Mouse (Mus musculus) kidney, embryonic 16.5 days (tissue): ENCODE results near the gene Rhbdl1. TPM values are rescaled to one million over a fixed set of nuclear protein-coding genes. Genes with fewer than 3 reads are reported as not detected.

ENCODE experiments used
- ATAC-seq: fragments of 200-750 bp; cut with Nextera tagmentation; 2 replicates; pipeline ENCODE4 v1.8.0; 2017; ENCODE audit warnings: moderate TSS enrichment; ENCODE audit not compliant: low FRiP score, low TSS enrichment
- H3K27ac ChIP-seq: fragments of 300-500 bp; sonication (generic); 2 replicates; pipeline ENCODE4 v1.5.1; 2014; ENCODE audit warnings: low read length
- H3K27me3 ChIP-seq: fragments of 300-500 bp; sonication (generic); 2 replicates; pipeline ENCODE4 v1.6.1; 2014; ENCODE audit warnings: low read length, control low read depth, mixed read lengths; ENCODE audit not compliant: insufficient read depth
- H3K36me3 ChIP-seq: fragments of 300-500 bp; sonication (generic); 2 replicates; pipeline ENCODE4 v1.6.1; 2014; ENCODE audit warnings: low read length, control low read depth, mixed read lengths; ENCODE audit not compliant: insufficient read depth
- H3K4me1 ChIP-seq: fragments of 300-500 bp; sonication (generic); 2 replicates; pipeline ENCODE4 v1.6.1; 2014; ENCODE audit warnings: low read length, control low read depth, mixed read lengths; ENCODE audit not compliant: insufficient read depth
- H3K4me2 ChIP-seq: fragments of 300-500 bp; sonication (generic); replicated peaks from 2 replicates; pipeline ENCODE4 v1.6.1; 2014; ENCODE audit warnings: low read depth, low read length
- H3K4me3 ChIP-seq: fragments of 300-500 bp; sonication (generic); 2 replicates; pipeline ENCODE4 v1.5.1; 2014; ENCODE audit warnings: mild to moderate bottlenecking, low read length
- H3K9ac ChIP-seq: fragments of 300-500 bp; sonication (generic); replicated peaks from 2 replicates; pipeline ENCODE4 v1.6.1; 2014; ENCODE audit warnings: low read length
- H3K9me3 ChIP-seq: fragments of 300-500 bp; sonication (generic); 2 replicates; pipeline ENCODE4 v1.6.1; 2016; ENCODE audit warnings: low read length, control low read depth
- WGBS: fragments of 180-500 bp; shearing (Covaris S2); extraction: QIAGEN DNeasy Blood & Tissue Kit; methylation state at CpG from one replicate; pipeline ENCODE4 v1.1.7; 2014; 5-methylcytosine and 5-hydroxymethylcytosine counted together
- polyA plus RNA-seq: library from polyadenylated mRNA; unstranded; fragments of >200 nt; fragmentation: Nextera tagmentation; extraction: Ambion mirVana; gene quantifications from 2 replicates; pipeline ENCODE4 v1.2.1, GENCODE M21; 2015

Gene Rhbdl1
- polyA plus RNA-seq, 1 experiment from 2014 or later, result 4.0 TPM

DNA sequence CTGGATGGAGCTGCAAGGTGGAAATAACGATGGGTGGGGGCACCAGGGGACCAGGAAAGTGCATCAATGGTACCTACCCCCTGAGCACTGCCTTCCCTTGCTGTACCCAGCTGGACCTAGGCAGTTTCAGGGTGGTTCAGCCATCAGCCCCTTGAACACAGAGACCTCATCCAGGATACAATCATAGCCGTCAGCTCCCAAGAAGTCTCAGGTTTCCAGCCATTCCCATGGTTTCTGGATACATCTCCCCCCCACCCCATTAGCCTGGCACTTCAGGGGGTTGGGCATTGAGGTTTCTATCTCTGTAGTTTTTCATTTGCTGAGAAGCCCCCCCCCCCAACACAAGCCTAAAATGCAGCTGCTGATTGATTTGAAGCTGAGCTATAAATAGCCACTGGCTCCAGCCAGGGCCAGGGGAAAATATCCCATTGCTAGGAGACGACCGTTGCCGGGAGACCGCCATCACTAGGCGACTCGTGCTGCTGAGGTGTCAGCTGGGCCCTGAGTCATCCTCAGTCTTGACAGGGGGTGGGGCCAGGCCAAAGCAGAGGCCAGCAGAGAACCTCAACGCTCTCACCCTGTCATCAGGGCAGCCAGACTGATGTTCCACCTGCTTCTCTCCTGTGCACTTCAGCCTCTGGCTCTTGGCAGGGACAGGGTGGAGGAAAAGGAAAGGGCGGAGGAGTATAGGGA lies 34.1 kb downstream of the Rhbdl1 start:
- 8% methylated on average over 10 of the region's 10 CpGs for WGBS
- Histone ChIP-seq H3K9me3 (no peaks in the 10 kb centered on the region), H3K4me2 (no peak overlapping the region), H3K36me3 (no peaks in the 10 kb centered on the region), H3K27ac (no peak overlapping the region), H3K4me3 (no peak overlapping the region), H3K27me3 (peaks cover 16% of the 10 kb centered on the region), H3K9ac (no peak overlapping the region), H3K4me1 (no peaks in the 10 kb centered on the region)
- peak; percentile 23; the same call in 1 of the 2 replicates for ATAC-seq

- no peak overlapping the region for H3K4me3 ChIP-seq
- peaks cover 15% of the 10 kb centered on the region for H3K27me3 ChIP-seq
- no peaks in the 10 kb centered on the region for H3K36me3 ChIP-seq
- H3K9ac ChIP-seq, result no peak overlapping the region
- no peaks in the 10 kb centered on the region for H3K9me3 ChIP-seq
- 5% methylated on average over 6 of the region's 6 CpGs for WGBS
- no peak overlapping the region for H3K27ac ChIP-seq
- no peak overlapping the region for H3K4me2 ChIP-seq
- peak; percentile 37; the same call in 1 of the 2 replicates for ATAC-seq
- peaks cover 12% of the 10 kb centered on the region for H3K4me1 ChIP-seq
Measured at GRCm38 (mm10) chr17:25801029-25801428, 36.1 kb downstream of the Rhbdl1 start.

DNA sequence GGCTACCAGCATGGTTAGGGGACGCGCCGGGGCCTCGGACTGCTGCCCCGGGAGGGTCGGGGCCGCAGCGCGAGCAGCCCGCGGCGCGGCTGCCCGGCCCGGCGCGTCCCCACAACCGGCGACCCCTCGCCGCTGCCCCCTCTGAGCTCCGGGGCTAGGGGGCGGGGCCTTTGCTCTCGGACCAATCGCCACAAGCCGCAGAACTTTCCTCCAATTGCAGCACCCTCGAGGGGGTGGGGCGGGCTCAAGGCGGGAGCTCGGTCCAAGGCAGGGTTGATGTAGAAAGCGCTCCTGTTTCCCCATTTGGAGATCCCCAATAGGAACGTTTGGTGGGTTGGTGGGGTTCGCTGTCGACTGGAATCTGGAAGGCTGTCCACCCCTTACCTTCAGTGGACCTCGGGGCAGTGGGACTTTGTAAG lies 40.1 kb downstream of the Rhbdl1 start, which contains the start of gene Metrn:
TSS of gene Metrn (minus strand) at position 186 of the 419 bp plus-strand sequence.
- Histone ChIP-seq H3K27me3 (no peaks in the 10 kb centered on the region; the same call in 1 of the 2 replicates), H3K9ac (peak within 1 kb of the TSS; percentile 81), H3K27ac (peak within 1 kb of the TSS; percentile 62), H3K4me2 (peak within 1 kb of the TSS; percentile 74), H3K36me3 (no peaks in the 10 kb centered on the region), H3K9me3 (no peaks in the 10 kb centered on the region), H3K4me3 (peak within 1 kb of the TSS; percentile 72), H3K4me1 (peaks cover 50% of the 10 kb centered on the region)
- 0% methylated on average over 35 of the region's 35 CpGs for WGBS
- peak; percentile 80 for ATAC-seq

- H3K9ac ChIP-seq, result peak overlapping the region; percentile 81
- H3K4me1 ChIP-seq, result peaks cover 53% of the 10 kb centered on the region
- no peaks in the 10 kb centered on the region for H3K9me3 ChIP-seq
- no peak for ATAC-seq
- peak overlapping the region; percentile 58; the same call in 1 of the 2 replicates for H3K27ac ChIP-seq
- H3K27me3 ChIP-seq, result no peaks in the 10 kb centered on the region
- WGBS, result 1% methylated on average over 37 of the region's 37 CpGs
- H3K4me2 ChIP-seq, result peak overlapping the region; percentile 74
- peak overlapping the region; percentile 72 for H3K4me3 ChIP-seq
- H3K36me3 ChIP-seq, result no peaks in the 10 kb centered on the region
Measured at GRCm38 (mm10) chr17:25796211-25796771, 40.8 kb downstream of the Rhbdl1 start.

GRCm38 (mm10) chr17:25795609-25796092 lies 41.4 kb downstream of the Rhbdl1 start, which contains the start of gene AC134908.4:
Gene AC134908.4, minus strand, starts transcription at chr17:25795659.
- no peaks in the 10 kb centered on the region for H3K27me3 ChIP-seq
- H3K9ac ChIP-seq, result peak within 1 kb of the TSS; percentile 81
- 9% methylated on average over 6 of the region's 6 CpGs for WGBS
- peak within 1 kb of the TSS; percentile 72 for H3K4me3 ChIP-seq
- H3K9me3 ChIP-seq, result no peaks in the 10 kb centered on the region
- H3K36me3 ChIP-seq, result no peaks in the 10 kb centered on the region
- H3K4me1 ChIP-seq, result peaks cover 59% of the 10 kb centered on the region
- H3K4me2 ChIP-seq, result peak within 1 kb of the TSS; percentile 74
- ATAC-seq, result peak; percentile 23
- H3K27ac ChIP-seq, result peak within 1 kb of the TSS; percentile 58; the same call in 1 of the 2 replicates

DNA sequence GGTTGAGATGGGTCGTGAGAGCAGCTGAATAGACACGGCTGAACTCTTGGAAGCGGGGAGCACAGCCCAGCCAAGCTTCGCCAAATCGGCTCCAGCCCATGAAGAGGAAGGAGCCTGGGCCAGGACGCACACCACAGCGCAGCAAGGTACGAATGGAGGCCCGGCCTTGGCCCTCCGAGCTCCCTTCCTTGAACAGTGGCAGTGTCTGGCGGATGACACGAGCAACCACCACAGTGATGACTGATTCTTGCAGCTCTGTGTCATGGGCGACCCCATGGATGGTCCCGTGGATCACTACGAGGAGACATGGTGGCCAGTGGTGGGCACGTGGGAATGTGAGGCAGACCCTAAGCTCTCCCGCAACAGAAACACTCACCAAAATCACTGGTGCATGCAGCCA lies 42.1 kb downstream of the Rhbdl1 start:
- Histone ChIP-seq H3K4me3 (peak overlapping the region; percentile 72; the same call in 1 of the 2 replicates), H3K4me2 (peak overlapping the region; percentile 74), H3K36me3 (no peaks in the 10 kb centered on the region), H3K9ac (peak overlapping the region; percentile 81; the same call in 1 of the 2 replicates), H3K27me3 (no peaks in the 10 kb centered on the region), H3K4me1 (peaks cover 63% of the 10 kb centered on the region), H3K9me3 (no peaks in the 10 kb centered on the region), H3K27ac (no peak overlapping the region)
- 77% methylated on average over 17 of the region's 17 CpGs for WGBS
- ATAC-seq, result no peak

GRCm38 (mm10) chr17:25794197-25794596 lies 42.9 kb downstream of the Rhbdl1 start:
- H3K27ac ChIP-seq, result peak overlapping the region; percentile 5; the same call in 1 of the 2 replicates
- H3K9ac ChIP-seq, result no peak overlapping the region
- no peaks in the 10 kb centered on the region for H3K9me3 ChIP-seq
- no peak overlapping the region for H3K4me3 ChIP-seq
- H3K36me3 ChIP-seq, result 0 out of 2 replicates have a peak, but pooled peaks cover 2% of the 10 kb centered on the region
- H3K4me1 ChIP-seq, result peaks cover 63% of the 10 kb centered on the region
- H3K4me2 ChIP-seq, result no peak overlapping the region
- 79% methylated on average over 13 of the region's 13 CpGs for WGBS
- ATAC-seq, result no peak
- no peaks in the 10 kb centered on the region for H3K27me3 ChIP-seq

DNA sequence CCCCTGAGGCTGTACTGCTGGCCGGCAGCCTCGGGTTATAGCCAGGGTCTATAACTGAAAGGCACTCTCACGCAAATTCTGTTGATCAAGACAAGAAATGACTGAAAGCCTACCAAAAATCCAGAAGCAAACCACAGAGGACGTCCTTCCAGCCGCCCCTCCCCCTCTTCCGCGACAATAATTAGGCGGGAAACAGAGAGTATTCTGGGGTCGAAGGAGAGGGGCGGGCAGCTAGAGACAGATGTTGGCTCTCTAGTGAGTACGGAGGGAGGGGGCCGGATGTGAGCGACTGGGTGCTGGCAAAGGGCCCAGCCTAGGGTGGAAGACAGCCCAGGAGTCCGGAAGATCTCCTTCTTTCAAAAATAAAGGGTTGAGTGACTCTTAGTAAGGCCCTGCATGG lies 44.5 kb downstream of the Rhbdl1 start, which contains the start of gene Fam173a:
TSS of gene Fam173a (minus strand) at position 287 of the 400 bp plus-strand sequence.
- Histone ChIP-seq H3K36me3 (0 out of 2 replicates have a peak, but pooled peaks cover 2% of the 10 kb centered on the region), H3K4me1 (peaks cover 62% of the 10 kb centered on the region), H3K27me3 (no peaks in the 10 kb centered on the region), H3K4me3 (peak within 1 kb of the TSS; percentile 95), H3K9me3 (no peaks in the 10 kb centered on the region), H3K4me2 (peak within 1 kb of the TSS; percentile 93), H3K27ac (peak within 1 kb of the TSS; percentile 99), H3K9ac (peak within 1 kb of the TSS; percentile 85)
- peak; percentile 61 for ATAC-seq
- under 1% methylated on average over 12 of the region's 14 CpGs for WGBS

- H3K4me3 ChIP-seq, result peak overlapping the region; percentile 95
- peak; percentile 42 for ATAC-seq
Measured at GRCm38 (mm10) chr17:25791843-25792527, 45.1 kb downstream of the Rhbdl1 start.

More at GRCm38 (mm10) chr17:25791843-25792527, 45.1 kb downstream of the Rhbdl1 start:
- H3K9me3 ChIP-seq, result no peaks in the 10 kb centered on the region
- 0 out of 2 replicates have a peak, but pooled peaks cover 2% of the 10 kb centered on the region for H3K36me3 ChIP-seq
- H3K4me2 ChIP-seq, result peak overlapping the region; percentile 93
- H3K4me1 ChIP-seq, result peaks cover 56% of the 10 kb centered on the region
- no peaks in the 10 kb centered on the region for H3K27me3 ChIP-seq
- peak overlapping the region; percentile 85 for H3K9ac ChIP-seq
- H3K27ac ChIP-seq, result peak overlapping the region; percentile 99
- under 1% methylated on average over 45 of the region's 45 CpGs for WGBS
